Mouse (Mus musculus) embryonic facial prominence, embryonic 15.5 days (tissue): ENCODE measurements at regions not wholly inside any gene's neighbourhood (a gene's known extent, or its start where the extent isn't known, plus 50 kb on each side); places are given as distances from the start of the nearest gene placed in this dataset.

Experiments used
- ATAC-seq: fragments of 200-750 bp; cut with Nextera tagmentation; 2 replicates; pipeline ENCODE4 v1.8.0; 2017; ENCODE audit warnings: low read depth, moderate TSS enrichment; ENCODE audit not compliant: insufficient number of reproducible peaks, low FRiP score, low TSS enrichment
- H3K27ac ChIP-seq: fragments of 300-500 bp; sonication (generic); replicated peaks from 2 replicates; pipeline ENCODE4 v1.5.1; 2015; ENCODE audit warnings: mild to moderate bottlenecking, inconsistent platforms
- H3K27me3 ChIP-seq: fragments of 300-500 bp; sonication (generic); 2 replicates; pipeline ENCODE4 v1.6.1; 2015; ENCODE audit warnings: inconsistent platforms
- H3K36me3 ChIP-seq: fragments of 300-500 bp; sonication (generic); 2 replicates; pipeline ENCODE4 v1.6.1; 2015; ENCODE audit warnings: mild to moderate bottlenecking, inconsistent platforms
- H3K4me1 ChIP-seq: fragments of 300-500 bp; sonication (generic); 2 replicates; pipeline ENCODE4 v1.6.1; 2015; ENCODE audit warnings: inconsistent platforms
- H3K4me2 ChIP-seq: fragments of 300-500 bp; sonication (generic); replicated peaks from 2 replicates; pipeline ENCODE4 v1.6.1; 2015; ENCODE audit warnings: mild to moderate bottlenecking, inconsistent platforms
- H3K4me3 ChIP-seq: fragments of 300-500 bp; sonication (generic); replicated peaks from 2 replicates; pipeline ENCODE4 v1.5.1; 2015; ENCODE audit warnings: mild to moderate bottlenecking, inconsistent platforms
- H3K9ac ChIP-seq: fragments of 300-500 bp; sonication (generic); 2 replicates; pipeline ENCODE4 v1.6.1; 2015; ENCODE audit warnings: inconsistent platforms
- H3K9me3 ChIP-seq: fragments of 300-500 bp; sonication (generic); replicated peaks from 2 replicates; pipeline ENCODE4 v1.6.1; 2016; ENCODE audit warnings: inconsistent platforms
- WGBS: fragments of 180-500 bp; shearing (Covaris S2); methylation state at CpG from one replicate; pipeline ENCODE4 v1.1.7; 2015; 5-methylcytosine and 5-hydroxymethylcytosine counted together

GRCm38 (mm10) chr13:54320212-54320611 is 50.9 kb upstream of the Cplx2 start:
- ATAC-seq, result no peak
- Histone ChIP-seq H3K4me3 (no peak overlapping the region), H3K27me3 (no peaks in the 10 kb centered on the region), H3K4me1 (no peaks in the 10 kb centered on the region), H3K4me2 (no peak overlapping the region), H3K27ac (no peak overlapping the region), H3K9me3 (no peaks in the 10 kb centered on the region), H3K9ac (no peak overlapping the region), H3K36me3 (no peaks in the 10 kb centered on the region)
- 53% methylated on average over 9 of the region's 9 CpGs for WGBS

GRCm38 (mm10) chr13:54321011-54321410 is 50.1 kb upstream of the Cplx2 start:
- WGBS, result 73% methylated on average over 14 of the region's 14 CpGs
- no peaks in the 10 kb centered on the region for H3K36me3 ChIP-seq

More at GRCm38 (mm10) chr13:54321011-54321410, 50.1 kb upstream of the Cplx2 start:
- no peak overlapping the region for H3K4me3 ChIP-seq
- no peaks in the 10 kb centered on the region for H3K9me3 ChIP-seq
- H3K9ac ChIP-seq, result no peak overlapping the region
- no peak overlapping the region for H3K27ac ChIP-seq
- H3K4me2 ChIP-seq, result no peak overlapping the region
- no peak for ATAC-seq
- H3K27me3 ChIP-seq, result no peaks in the 10 kb centered on the region
- H3K4me1 ChIP-seq, result no peaks in the 10 kb centered on the region
